Comparison of ENCODE assay signal across 8 mouse cellular contexts in the genomic region with DNA sequence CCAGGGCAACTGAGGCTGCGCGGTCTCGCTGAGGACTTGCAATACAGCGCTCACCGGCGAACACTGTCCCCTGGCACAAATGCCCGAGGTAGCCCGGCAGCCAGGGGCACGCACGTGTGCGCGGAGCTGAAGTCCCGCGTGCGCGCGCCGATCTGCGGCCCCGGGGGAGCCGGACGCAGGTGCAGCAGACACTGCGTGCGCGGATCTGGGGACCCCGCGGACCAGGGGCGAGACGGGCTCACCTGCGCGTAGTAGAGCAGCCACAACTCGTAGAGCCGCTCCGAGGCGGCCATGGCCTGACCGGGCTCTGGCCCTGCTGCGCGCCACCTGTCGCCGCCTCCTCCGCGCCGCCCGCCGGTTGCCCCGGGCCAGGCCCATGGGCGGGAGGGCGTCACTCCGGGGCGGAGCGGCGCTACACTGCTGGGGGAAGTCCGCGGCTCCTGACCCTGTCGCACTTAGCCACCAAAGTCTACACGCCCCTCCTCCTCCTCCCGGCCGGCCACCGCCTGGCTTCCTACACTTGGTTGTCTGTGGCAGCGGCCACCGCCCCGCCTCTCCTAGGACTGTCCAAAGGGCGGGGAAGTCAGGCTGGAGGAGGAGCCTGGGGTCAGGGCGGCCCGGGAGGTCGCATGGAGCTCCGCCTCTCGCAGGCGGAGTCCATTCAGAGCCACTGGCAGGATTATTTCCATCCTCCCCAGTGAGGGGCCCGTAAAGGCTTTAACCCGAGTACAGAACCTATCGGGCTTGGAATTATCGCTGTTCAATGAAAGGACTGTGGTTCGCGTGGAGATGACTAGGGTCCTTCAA. TPM values are rescaled to one million over a fixed set of nuclear protein-coding genes. Genes with fewer than 3 reads are reported as not detected.
A peak's percentile ranks its signal among the peaks of the same experiment; 100 is the strongest.
DNase-seq lines count a peak whose midpoint lies in the region; ATAC-seq and TF ChIP-seq lines count a peak whose summit lies in the region.

TSS of gene Nbeal2 (minus strand) at position 507 of the 807 bp plus-strand sequence.

- no peaks in the 10 kb centered on the region for H3K9me3 ChIP-seq in CH12.LX (replicated peaks; ENCODE audit: low read length)
- H3K9me3 ChIP-seq in forebrain, embryonic 12.5 days = no peaks in the 10 kb centered on the region
- no peaks in the 10 kb centered on the region for H3K9me3 ChIP-seq in heart, embryonic 16.5 days (replicated peaks; ENCODE audit: control insufficient read depth, low read length)
- H3K9me3 ChIP-seq in liver, embryonic 14.5 days (ENCODE audit: control insufficient read depth, low read length) = no peaks in the 10 kb centered on the region
- H3K9me3 ChIP-seq in stomach, embryonic 15.5 days = no peaks in the 10 kb centered on the region

- H3K4me1 ChIP-seq in CH12.LX (ENCODE audit: control insufficient read depth in 1 of 2, insufficient read depth in 2 of 2) = peaks cover 16 to 59% of the 10 kb centered on the region in 2 experiments
- H3K4me1 ChIP-seq in forebrain, embryonic 12.5 days = peaks cover 56% of the 10 kb centered on the region
- peaks cover 39% of the 10 kb centered on the region for H3K4me1 ChIP-seq in heart, embryonic 16.5 days (ENCODE audit: control insufficient read depth, insufficient read depth, low read length)
- H3K4me1 ChIP-seq in liver, embryonic 14.5 days (replicated peaks; ENCODE audit: control insufficient read depth in 2 of 2, insufficient read depth in 2 of 2, low read length in 1 of 2) = peaks cover 29 to 36% of the 10 kb centered on the region in 2 experiments
- H3K4me1 ChIP-seq in stomach, embryonic 15.5 days = peaks cover 42% of the 10 kb centered on the region

- H3K4me2 ChIP-seq in CH12.LX (ENCODE audit: insufficient read depth, low read depth, poor library complexity, severe bottlenecking) = peak within 1 kb of the TSS; percentile 69
- peak within 1 kb of the TSS; percentile 98 for H3K4me2 ChIP-seq in forebrain, embryonic 12.5 days
- H3K4me2 ChIP-seq in heart, embryonic 16.5 days (ENCODE audit: low read depth, low read length) = peak within 1 kb of the TSS; percentile 91
- H3K4me2 ChIP-seq in liver, embryonic 14.5 days (ENCODE audit: low read depth) = peak within 1 kb of the TSS; percentile 90
- H3K4me2 ChIP-seq in stomach, embryonic 15.5 days = peak within 1 kb of the TSS; percentile 98

- no peaks in the 10 kb centered on the region for H3K27me3 ChIP-seq in CH12.LX (replicated peaks)
- peaks cover 30% of the 10 kb centered on the region for H3K27me3 ChIP-seq in forebrain, embryonic 12.5 days
- no peaks in the 10 kb centered on the region for H3K27me3 ChIP-seq in heart, embryonic 16.5 days (ENCODE audit: control insufficient read depth, insufficient read depth, low read length)
- H3K27me3 ChIP-seq in liver, embryonic 14.5 days (ENCODE audit: control insufficient read depth, insufficient read depth, low read length) = peaks cover 19% of the 10 kb centered on the region
- peaks cover 13% of the 10 kb centered on the region; the same call in 1 of the 2 replicates for H3K27me3 ChIP-seq in stomach, embryonic 15.5 days (replicated peaks)

- H3K27ac ChIP-seq in CH12.LX (ENCODE audit: insufficient read depth, low read depth) = 0 out of 2 replicates have a peak within 1 kb of the TSS, but pooled peaks have one; percentile 13
- peak within 1 kb of the TSS; percentile 63 for H3K27ac ChIP-seq in forebrain, embryonic 12.5 days
- H3K27ac ChIP-seq in heart, embryonic 16.5 days (ENCODE audit: low read length) = peak within 1 kb of the TSS; percentile 69
- H3K27ac ChIP-seq in liver, embryonic 14.5 days = peak within 1 kb of the TSS; percentile 30
- peak within 1 kb of the TSS; percentile 74 for H3K27ac ChIP-seq in stomach, embryonic 15.5 days

- under 1% methylated on average over 73 of the region's 75 CpGs for WGBS in forebrain, embryonic 12.5 days
- under 1% methylated on average over 67 of the region's 75 CpGs for WGBS in heart, embryonic 16.5 days
- under 1% methylated on average over 70 of the region's 75 CpGs for whole genome bisulfite sequencing in liver, embryonic 14.5 days (ENCODE audit: insufficient replicate concordance)
- WGBS in stomach, embryonic 15.5 days = under 1% methylated on average over 69 of the region's 75 CpGs

- H3K9ac ChIP-seq in CH12.LX (ENCODE audit: insufficient read depth, low read depth) = peak within 1 kb of the TSS; percentile 58
- H3K9ac ChIP-seq in forebrain, embryonic 12.5 days = peak within 1 kb of the TSS; percentile 68
- H3K9ac ChIP-seq in heart, embryonic 16.5 days (ENCODE audit: low read length) = peak within 1 kb of the TSS; percentile 81
- H3K9ac ChIP-seq in liver, embryonic 14.5 days (replicated peaks) = peak within 1 kb of the TSS; percentile 69
- H3K9ac ChIP-seq in stomach, embryonic 15.5 days = peak within 1 kb of the TSS; percentile 60

- TF ChIP-seq POLR2A in CH12.LX (IDR thresholded peaks at IDR 0.05; ENCODE audit: low read depth, low read length) = peak; percentile 66

- dilution Hi-C loops in CH12.LX (cut with MboI; ENCODE audit: extremely low pct_ligation_motif_present, extremely low pct_unique_long_range_greater_than_20kb, low sequenced_read_pairs) = no loop called here

- TF ChIP-seq CTCF in CH12.LX (conservative IDR thresholded peaks at IDR 0.05 in 1 of 2, IDR thresholded peaks at IDR 0.05 in 1 of 2; ENCODE audit: low read depth in 2 of 2, low read length in 2 of 2) = no peak
- TF ChIP-seq CTCF in liver, embryonic 14.5 days (IDR thresholded peaks at IDR 0.05; ENCODE audit: low read depth) = peak; percentile 29; the same call in 1 of the 2 replicates

- peak within 1 kb of the TSS; percentile 73 to 88 (median 79) for H3K4me3 ChIP-seq in CH12.LX (replicated peaks in 1 of 3; ENCODE audit: low read depth in 2 of 3, low read length in 2 of 3, poor library complexity in 1 of 3)
- H3K4me3 ChIP-seq in forebrain, embryonic 12.5 days (replicated peaks) = peak within 1 kb of the TSS; percentile 71
- peak within 1 kb of the TSS; percentile 71 for H3K4me3 ChIP-seq in heart, embryonic 16.5 days (ENCODE audit: low read length)
- H3K4me3 ChIP-seq in liver, embryonic 14.5 days (ENCODE audit: insufficient read depth in 1 of 2, low read depth in 2 of 2, low read length in 2 of 2) = peak within 1 kb of the TSS; percentile 62 to 82
- H3K4me3 ChIP-seq in stomach, embryonic 15.5 days (replicated peaks) = peak within 1 kb of the TSS; percentile 69

- H3K79me2 ChIP-seq in CH12.LX (replicated peaks; ENCODE audit: control insufficient read depth, extremely low read depth, insufficient read depth, poor library complexity, severe bottlenecking) = peaks cover 7% of the 10 kb centered on the region

- ATAC-seq in forebrain, embryonic 12.5 days (ENCODE audit: low FRiP score) = peak; percentile 56
- peak; percentile 85 for ATAC-seq in heart, embryonic 16.5 days (replicated peaks; ENCODE audit: extremely low read depth, insufficient read depth, low FRiP score)
- ATAC-seq in liver, embryonic 14.5 days (ENCODE audit: insufficient read depth) = peak; percentile 83
- peak; percentile 90 for ATAC-seq in stomach, embryonic 15.5 days (ENCODE audit: insufficient read depth, low FRiP score, low read depth)

- no peak for TF ChIP-seq EP300 in CH12.LX (IDR thresholded peaks at IDR 0.05; ENCODE audit: low read length)
- no peak for TF ChIP-seq EP300 in liver, embryonic 14.5 days (IDR thresholded peaks at IDR 0.05; ENCODE audit: low read depth)

- in situ Hi-C loops in CH12.LX (cut with MboI; ENCODE audit: low pct_ligation_motif_present, low pct_unique_long_range_greater_than_20kb, low sequenced_read_pairs) = no loop called here

- DNase-seq in CH12.LX (ENCODE audit: extremely low read depth) = peak; percentile 96
- DNase-seq in c-Kit-positive CD71-positive TER-119-negative erythroid progenitor cells, embryonic 14.5 days (ENCODE audit: low read depth) = peak; percentile 88
- peak; percentile 97 to 99 for DNase-seq in kidney, postnatal 36 days
- DNase-seq in liver, embryonic 14.5 days (ENCODE audit: low read depth in 3 of 3, low spot score in 3 of 3) = peak; percentile 87 to 93 (median 91)
- peak; percentile 88 for DNase-seq in neural tube, embryonic 10.5 days (ENCODE audit: extremely low spot score, low spot score)

- no peak; the same call in 1 of the 2 replicates for TF ChIP-seq RAD21 in CH12.LX (IDR thresholded peaks at IDR 0.05; ENCODE audit: low read depth, low read length)

- peaks cover 0 to 13% of the 10 kb centered on the region in 2 experiments for H3K36me3 ChIP-seq in CH12.LX (replicated peaks in 1 of 2; ENCODE audit: control insufficient read depth in 1 of 2, insufficient read depth in 1 of 2, low read length in 1 of 2)
- H3K36me3 ChIP-seq in forebrain, embryonic 12.5 days (replicated peaks) = no peaks in the 10 kb centered on the region
- no peaks in the 10 kb centered on the region for H3K36me3 ChIP-seq in heart, embryonic 16.5 days (ENCODE audit: control insufficient read depth, insufficient read depth)
- H3K36me3 ChIP-seq in liver, embryonic 14.5 days (replicated peaks; ENCODE audit: control insufficient read depth, insufficient read depth, low read depth) = no peaks in the 10 kb centered on the region
- H3K36me3 ChIP-seq in stomach, embryonic 15.5 days = no peaks in the 10 kb centered on the region

TF ChIP-seq in CH12.LX, 34 proteins besides CTCF, POLR2A, EP300 and RAD21 (continues in another document):
- TF ChIP-seq CHD2 (IDR thresholded peaks at IDR 0.05; ENCODE audit: low read length) (no peak), TBP (conservative IDR thresholded peaks at IDR 0.05; ENCODE audit: low read depth, low read length) (no peak), GABPA (IDR thresholded peaks at IDR 0.05; ENCODE audit: insufficient replicate concordance, low read depth, low read length) (no peak), SMC3 (IDR thresholded peaks at IDR 0.05; ENCODE audit: low read depth, low read length) (no peak; the same call in none of the 2 replicates), USF2 (conservative IDR thresholded peaks at IDR 0.05; ENCODE audit: low read depth, low read length) (no peak), MYC (IDR thresholded peaks at IDR 0.05; ENCODE audit: low read depth, low read length) (0 out of 2 replicates have a peak, but pooled peaks have one; percentile 50), JUND (conservative IDR thresholded peaks at IDR 0.05; ENCODE audit: low read depth, low read length) (no peak), BHLHE40 (IDR thresholded peaks at IDR 0.05; ENCODE audit: low read depth, low read length) (peak; percentile 63), ZNF384 (IDR thresholded peaks at IDR 0.05; ENCODE audit: low read depth, low read length) (no peak), MEF2A (IDR thresholded peaks at IDR 0.05; ENCODE audit: borderline replicate concordance, low read depth, low read length) (no peak; the same call in 1 of the 2 replicates)

RNA-seq across cellular contexts. Expression of gene Nbeal2, which starts in this region (rescaled TPM):
- total RNA-seq in CH12.LX (2012; rRNA removed) (8.4 and 13.6 TPM in 2 replicates), CH12.LX (2014; rRNA removed) (2.6 and 3.2 TPM in 2 replicates)
- polyA plus RNA-seq in CH12.LX (2012; ENCODE audit: insufficient read length, low read depth) = 17.7 and 19.7 TPM in 2 replicates
- 2.0 and 2.3 TPM in 2 replicates for polyA plus RNA-seq in forebrain, embryonic 12.5 days (2016; fragmentation: Nextera tagmentation; extraction: Ambion mirVana)
- 3.3 and 3.8 TPM in 2 replicates for polyA plus RNA-seq in heart, embryonic 16.5 days (2015; fragmentation: Nextera tagmentation; extraction: Ambion mirVana)
- polyA plus RNA-seq in liver, embryonic 14.5 days (2012; rRNA removed) = 4.2 and 4.3 TPM in 2 replicates
- polyA plus RNA-seq in liver, embryonic 14.5 days (2014; fragmentation: Nextera tagmentation; extraction: Ambion mirVana) = 1.6 TPM in 2 replicates
- 6.2 and 6.9 TPM in 2 replicates for polyA plus RNA-seq in stomach, embryonic 15.5 days (2015; fragmentation: Nextera tagmentation; extraction: Ambion mirVana)

Comparison
In these comparisons a context has a peak if more than half of its experiments do, and no peak if none do; other contexts are left out.
1. Peak in every context shown above with its lines: DNase-seq, ATAC-seq, H3K4me3 ChIP-seq and H3K27ac ChIP-seq.
2. H3K27ac ChIP-seq: peak in every context shown above with its lines; median percentile 74 in stomach, embryonic 15.5 days; 69 in heart, embryonic 16.5 days; 63 in forebrain, embryonic 12.5 days; 30 in liver, embryonic 14.5 days; 13 in CH12.LX.